Mouse (Mus musculus) bone marrow macrophage, adult 2 months (primary cell): ENCODE measurements at regions not wholly inside any gene's neighbourhood (a gene's known extent, or its start where the extent isn't known, plus 50 kb on each side); places are given as distances from the start of the nearest gene placed in this dataset.

Source experiments
- CTCF ChIP-seq: IDR thresholded peaks from 2 replicates; pipeline ENCODE4 v1.5.1; 2012; ENCODE audit warnings: low read depth, mild to moderate bottlenecking, low read length, moderate library complexity
- POLR2A ChIP-seq: IDR thresholded peaks from 2 replicates; pipeline ENCODE4 v1.6.1; 2012; ENCODE audit warnings: mild to moderate bottlenecking, low read depth, low read length, borderline replicate concordance

DNA sequence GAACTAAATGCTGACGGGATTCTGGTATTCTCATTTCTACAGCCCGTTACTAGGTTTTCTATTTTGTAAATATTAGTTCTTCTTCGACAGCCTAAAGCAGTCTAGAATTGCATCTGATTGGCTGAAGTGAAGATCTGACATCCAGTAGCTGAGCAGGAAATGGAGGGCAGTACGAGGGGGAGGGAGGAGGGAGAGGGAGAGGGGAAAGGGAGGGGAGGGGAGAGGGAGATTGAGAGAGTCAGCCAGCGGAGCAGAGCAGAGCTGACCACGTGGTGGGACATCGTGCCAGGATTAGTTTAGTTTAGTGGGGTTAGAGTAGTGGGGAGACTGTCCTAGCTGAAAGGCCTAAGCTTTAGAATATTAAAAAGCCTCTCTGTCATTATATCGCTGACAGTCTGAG, 141.8 kb downstream of the Katnal1 start:
- no peak for TF ChIP-seq CTCF
- no peak for TF ChIP-seq POLR2A
